Mouse (Mus musculus) stomach, postnatal 0 days (tissue): ENCODE measurements around the gene Rgs3. TPM values are rescaled to one million over a fixed set of nuclear protein-coding genes. Genes with fewer than 3 reads are reported as not detected.
A peak's percentile ranks its signal among the peaks of the same experiment; 100 is the strongest.

Source experiments
- ATAC-seq: fragments of 200-750 bp; cut with Nextera tagmentation; 2 replicates; pipeline ENCODE4 v1.8.0; 2017; ENCODE audit not compliant: low FRiP score, low TSS enrichment
- DNase-seq: peaks from one replicate; pipeline ENCODE4 v3.0.0-alpha.2; 2016; ENCODE audit warnings: low spot score
- H3K27ac ChIP-seq: fragments of 300-500 bp; sonication (generic); replicated peaks from 2 replicates; pipeline ENCODE4 v1.5.1; 2014; ENCODE audit warnings: mild to moderate bottlenecking, control low read depth
- H3K27me3 ChIP-seq: fragments of 300-500 bp; sonication (generic); 2 replicates; pipeline ENCODE4 v1.6.1; 2014; ENCODE audit warnings: low read length; ENCODE audit not compliant: control insufficient read depth, insufficient read depth
- H3K36me3 ChIP-seq: fragments of 300-500 bp; sonication (generic); 2 replicates; pipeline ENCODE4 v1.6.1; 2014; ENCODE audit warnings: low read length, mixed read lengths; ENCODE audit not compliant: control insufficient read depth, insufficient read depth
- H3K4me1 ChIP-seq: fragments of 300-500 bp; sonication (generic); replicated peaks from 2 replicates; pipeline ENCODE4 v1.6.1; 2014; ENCODE audit warnings: antibody characterized with exemption; ENCODE audit not compliant: control insufficient read depth, insufficient read depth
- H3K4me2 ChIP-seq: fragments of 300-500 bp; sonication (generic); replicated peaks from 2 replicates; pipeline ENCODE4 v1.6.1; 2014; ENCODE audit warnings: low read depth, mild to moderate bottlenecking, control low read depth, moderate library complexity
- H3K4me3 ChIP-seq: fragments of 300-500 bp; sonication (generic); 2 replicates; pipeline ENCODE4 v1.5.1; 2014; ENCODE audit warnings: low read depth, low read length, control low read depth
- H3K9ac ChIP-seq: fragments of 300-500 bp; sonication (generic); 2 replicates; pipeline ENCODE4 v1.6.1; 2014; ENCODE audit warnings: mild to moderate bottlenecking, low read length, control low read depth, mixed read lengths
- H3K9me3 ChIP-seq: fragments of 300-500 bp; sonication (generic); 2 replicates; pipeline ENCODE4 v1.6.1; 2016; ENCODE audit warnings: low read length; ENCODE audit not compliant: control insufficient read depth
- CTCF ChIP-seq: IDR thresholded peaks from 2 replicates; pipeline ENCODE4 v1.5.1; 2016; ENCODE audit warnings: antibody characterized with exemption, low read depth, mild to moderate bottlenecking, moderate library complexity
- EP300 ChIP-seq: optimal IDR thresholded peaks from 2 replicates; pipeline ENCODE3; 2016; ENCODE audit warnings: antibody characterized with exemption
- WGBS: fragments of 180-500 bp; shearing (Covaris S2); extraction: QIAGEN DNeasy Blood & Tissue Kit; methylation state at CpG from one replicate; pipeline ENCODE4 v1.1.7; 2014; 5-methylcytosine and 5-hydroxymethylcytosine counted together
- polyA plus RNA-seq: library from polyadenylated mRNA; unstranded; fragments of >200 nt; fragmentation: Nextera tagmentation; extraction: Ambion mirVana; gene quantifications from 2 replicates; pipeline ENCODE4 v1.2.1, GENCODE M21; 2015

Gene Rgs3
- polyA plus RNA-seq, 1 experiment from 2014 or later, result 30.0 TPM

GRCm38 (mm10) chr4:62627331-62627730 is 67.7 kb downstream of the Rgs3 start:
- Histone ChIP-seq H3K4me2 (no peak overlapping the region), H3K4me3 (no peak overlapping the region), H3K27ac (no peak overlapping the region), H3K36me3 (peaks cover 4% of the 10 kb centered on the region; the same call in 1 of the 2 replicates), H3K27me3 (no peaks in the 10 kb centered on the region), H3K4me1 (0 out of 2 replicates have a peak, but pooled peaks cover 2% of the 10 kb centered on the region), H3K9ac (no peak overlapping the region), H3K9me3 (no peaks in the 10 kb centered on the region)
- DNase-seq (no peak), ATAC-seq (peak; percentile 43; the same call in 1 of the 2 replicates)
- TF ChIP-seq EP300, result no peak
- TF ChIP-seq CTCF, result no peak
- WGBS, result 47% methylated on average over 4 of the region's 4 CpGs

- WGBS, result 58% methylated on average over 7 of the region's 7 CpGs
- peaks cover 4% of the 10 kb centered on the region; the same call in 1 of the 2 replicates for H3K36me3 ChIP-seq
Observed at GRCm38 (mm10) chr4:62628547-62628946, 68.9 kb downstream of the Rgs3 start.

GRCm38 (mm10) chr4:62629461-62629860 is 69.8 kb downstream of the Rgs3 start:
- no peak for ATAC-seq
- no peaks in the 10 kb centered on the region for H3K9me3 ChIP-seq
- H3K9ac ChIP-seq, result no peak overlapping the region
- H3K4me2 ChIP-seq, result no peak overlapping the region
- H3K4me1 ChIP-seq, result peaks cover 6% of the 10 kb centered on the region; the same call in 1 of the 2 replicates
- 59% methylated on average over 9 of the region's 9 CpGs for WGBS
- peaks cover 4% of the 10 kb centered on the region; the same call in 1 of the 2 replicates for H3K36me3 ChIP-seq
- TF ChIP-seq EP300 (no peak), CTCF (no peak)
- no peak overlapping the region for H3K4me3 ChIP-seq
- DNase-seq, result no peak
- H3K27ac ChIP-seq, result no peak overlapping the region
- H3K27me3 ChIP-seq, result no peaks in the 10 kb centered on the region

More at GRCm38 (mm10) chr4:62628547-62628946, 68.9 kb downstream of the Rgs3 start:
- H3K9me3 ChIP-seq, result no peaks in the 10 kb centered on the region
- H3K9ac ChIP-seq, result no peak overlapping the region
- ATAC-seq (no peak), DNase-seq (no peak)
- no peak overlapping the region for H3K27ac ChIP-seq
- no peaks in the 10 kb centered on the region for H3K27me3 ChIP-seq
- H3K4me2 ChIP-seq, result no peak overlapping the region
- TF ChIP-seq EP300 (no peak), CTCF (no peak)
- peaks cover 2% of the 10 kb centered on the region; the same call in 1 of the 2 replicates for H3K4me1 ChIP-seq
- no peak overlapping the region for H3K4me3 ChIP-seq

GRCm38 (mm10) chr4:62629905-62630304 is 70.3 kb downstream of the Rgs3 start:
- no peaks in the 10 kb centered on the region for H3K9me3 ChIP-seq
- peaks cover 6% of the 10 kb centered on the region; the same call in 1 of the 2 replicates for H3K4me1 ChIP-seq
- no peak overlapping the region for H3K4me3 ChIP-seq
- 0 out of 2 replicates have a peak overlapping the region, but pooled peaks have one; percentile 35 for H3K27ac ChIP-seq
- H3K4me2 ChIP-seq, result no peak overlapping the region
- TF ChIP-seq CTCF (no peak), EP300 (no peak)
- ATAC-seq, result no peak
- no peak for DNase-seq
- no peaks in the 10 kb centered on the region for H3K27me3 ChIP-seq
- H3K36me3 ChIP-seq, result peaks cover 4% of the 10 kb centered on the region; the same call in 1 of the 2 replicates
- no peak overlapping the region for H3K9ac ChIP-seq
- WGBS, result 47% methylated on average over 4 of the region's 4 CpGs

- H3K27ac ChIP-seq, result no peak overlapping the region
- TF ChIP-seq EP300, result no peak
- TF ChIP-seq CTCF, result no peak
- no peak overlapping the region for H3K9ac ChIP-seq
- peaks cover under 1% of the 10 kb centered on the region; the same call in 1 of the 2 replicates for H3K36me3 ChIP-seq
- 87% methylated on average over 4 of the region's 4 CpGs for WGBS
- ATAC-seq (no peak), DNase-seq (no peak)
- H3K27me3 ChIP-seq, result no peaks in the 10 kb centered on the region
- no peak overlapping the region for H3K4me3 ChIP-seq
- H3K4me1 ChIP-seq, result peaks cover 4% of the 10 kb centered on the region; the same call in 1 of the 2 replicates
- H3K4me2 ChIP-seq, result no peak overlapping the region
- no peaks in the 10 kb centered on the region for H3K9me3 ChIP-seq
Observed at GRCm38 (mm10) chr4:62633243-62633642, 73.6 kb downstream of the Rgs3 start.

- H3K27ac ChIP-seq, result peak overlapping the region; percentile 35; the same call in 1 of the 2 replicates
- H3K4me3 ChIP-seq, result no peak overlapping the region
- no peaks in the 10 kb centered on the region for H3K27me3 ChIP-seq
- TF ChIP-seq CTCF (no peak), EP300 (no peak)
- DNase-seq, result no peak
- H3K4me1 ChIP-seq, result peaks cover 4% of the 10 kb centered on the region; the same call in 1 of the 2 replicates
- no peaks in the 10 kb centered on the region for H3K9me3 ChIP-seq
- no peaks in the 10 kb centered on the region; the same call in 1 of the 2 replicates for H3K36me3 ChIP-seq
- WGBS, result 38% methylated on average over 13 of the region's 13 CpGs
- H3K4me2 ChIP-seq, result no peak overlapping the region
- no peak for ATAC-seq
- H3K9ac ChIP-seq, result no peak overlapping the region
Observed at GRCm38 (mm10) chr4:62634054-62634591, 74.5 kb downstream of the Rgs3 start.
